Mouse (Mus musculus): Measurements from ENCODE around the gene Ddb2.
A peak's percentile ranks its signal among the peaks of the same experiment; 100 is the strongest.

Ddb2 gene

DNA sequence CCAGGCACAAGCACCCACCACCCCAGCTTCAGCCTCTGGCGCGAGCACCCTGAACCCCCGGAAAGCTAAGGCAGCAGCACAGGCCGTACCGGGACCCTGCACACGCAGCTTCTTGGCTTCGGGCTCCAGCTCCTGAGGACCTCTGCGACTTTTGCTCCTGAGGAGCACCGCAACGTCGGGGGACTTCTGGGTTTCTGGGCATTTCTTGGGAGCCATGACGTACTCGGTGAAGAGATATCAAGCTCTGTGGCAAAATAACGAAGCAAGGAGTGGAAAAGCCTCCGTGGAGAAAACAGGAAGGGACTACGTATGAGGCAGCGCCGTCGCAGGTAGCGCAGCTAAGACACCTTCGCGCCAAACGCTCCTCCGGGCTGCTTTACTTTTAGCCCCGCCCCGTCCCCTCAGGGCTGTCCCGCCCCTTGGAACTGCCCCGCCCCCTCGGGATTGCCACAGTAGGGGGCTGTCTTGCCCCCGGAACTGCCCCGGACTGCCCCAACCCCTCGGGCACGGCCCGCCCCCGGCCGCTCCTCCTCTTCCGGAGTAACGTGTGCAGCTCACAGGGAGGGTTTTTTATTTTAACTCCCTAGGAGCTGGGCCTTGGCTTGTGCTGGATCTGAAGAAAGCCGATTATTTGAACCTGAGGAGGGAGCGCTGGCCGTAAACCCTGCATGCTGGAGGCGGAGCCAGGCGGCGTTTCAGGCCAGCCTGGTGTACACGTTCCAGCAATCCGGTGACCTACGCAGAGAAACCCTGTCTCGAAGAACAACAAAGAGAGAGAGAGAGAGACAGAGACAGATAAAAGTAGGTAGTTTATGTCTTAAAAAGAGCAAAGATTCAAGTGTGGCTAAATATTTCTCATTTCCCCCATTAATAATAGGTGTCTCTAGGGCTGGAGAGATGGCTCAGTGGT lies at the start of gene Ddb2:
TSS of gene Ddb2 (minus strand) at position 382 of the 910 bp plus-strand sequence.
- peak; percentile 92 for DNase-seq

DNA sequence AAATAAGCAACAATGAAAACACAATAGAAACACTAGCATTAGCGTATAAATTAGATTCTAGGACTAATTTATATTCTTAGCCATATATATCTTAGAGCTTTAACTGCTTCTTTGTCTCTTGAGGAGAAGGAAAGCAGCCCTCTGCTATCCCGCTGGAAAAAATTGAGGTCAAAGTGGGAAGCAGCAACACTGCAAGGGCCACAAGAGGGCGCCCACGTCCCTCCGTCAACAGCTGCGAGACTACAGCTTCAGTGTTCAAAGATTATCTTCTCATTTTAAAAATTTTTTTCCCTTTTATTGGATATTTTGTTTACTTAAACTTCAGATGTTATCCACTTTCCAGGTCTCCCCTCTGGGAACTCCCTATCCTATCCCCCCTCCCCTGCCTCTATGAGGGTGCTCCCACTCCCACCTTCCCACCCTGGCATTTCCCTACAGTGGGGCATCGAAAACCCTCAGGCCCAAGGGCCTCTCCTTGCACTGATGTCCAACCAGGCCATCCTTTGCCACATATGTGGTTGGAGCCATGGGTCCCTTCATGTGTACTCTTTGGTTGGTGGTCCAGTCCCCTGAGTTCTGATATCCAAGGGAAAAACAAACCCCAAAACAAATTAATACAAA lies 49.2 kb upstream of the Ddb2 start:
- DNase-seq, result peak; percentile 67

DNA sequence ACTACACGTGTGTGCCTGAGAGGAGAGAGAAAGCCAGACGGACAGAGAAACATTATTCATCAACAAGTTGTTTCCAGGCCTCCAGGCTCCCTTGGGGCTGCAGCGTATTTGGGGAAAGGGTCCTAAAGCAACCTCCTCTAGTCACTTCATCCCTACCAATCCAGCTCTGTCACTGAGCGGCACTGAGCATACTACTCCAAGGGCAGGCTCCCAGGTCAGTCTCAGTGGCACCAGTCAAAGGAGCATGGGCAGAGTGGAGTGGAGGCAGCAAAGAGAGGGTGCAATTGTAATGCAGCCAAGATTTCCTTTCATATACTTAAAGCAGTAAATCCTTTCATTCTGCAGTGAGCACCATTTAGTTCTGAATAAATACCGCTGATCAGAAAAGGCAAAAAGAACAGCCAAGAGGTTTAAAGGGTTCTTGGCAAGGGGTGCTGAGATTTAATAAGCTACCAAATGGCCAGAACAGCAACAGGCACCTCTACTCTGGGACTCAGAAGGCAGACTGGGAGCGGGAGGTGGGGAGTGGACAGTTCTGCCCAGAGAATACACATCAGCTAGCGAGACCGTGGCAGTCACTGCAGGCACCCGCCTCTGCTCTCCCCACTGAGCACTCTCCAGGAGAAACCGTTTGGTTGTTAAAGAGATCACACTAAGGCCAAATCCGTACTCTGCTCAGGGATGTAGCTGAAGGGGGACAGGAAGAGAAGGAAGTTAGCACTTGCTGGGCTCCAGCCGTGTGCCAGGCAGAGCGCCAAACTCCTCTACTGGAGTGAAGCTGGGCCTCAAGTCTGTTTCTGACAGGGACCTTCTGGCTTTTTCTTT lies 47.8 kb upstream of the Ddb2 start:
- no peak for DNase-seq

DNA sequence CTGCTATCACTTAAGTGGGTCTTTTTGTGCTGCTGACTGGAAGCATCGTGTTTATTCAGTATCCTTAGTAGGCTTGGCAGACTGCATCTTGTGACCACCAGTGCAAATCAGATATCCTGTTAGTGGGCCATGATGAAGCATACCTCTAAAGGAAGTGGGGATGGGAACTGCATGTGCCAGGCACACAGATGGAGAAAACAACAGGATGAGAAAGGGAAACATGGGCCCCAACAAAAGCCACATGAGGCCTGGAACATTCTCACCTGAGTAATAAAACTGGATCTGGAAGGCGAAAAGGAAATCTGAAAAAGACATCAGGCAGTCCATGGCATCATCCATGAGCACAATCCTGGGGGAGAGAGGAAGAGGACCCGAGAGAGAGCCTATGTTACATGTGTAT lies 47.2 kb upstream of the Ddb2 start:
- DNase-seq, result no peak

DNA sequence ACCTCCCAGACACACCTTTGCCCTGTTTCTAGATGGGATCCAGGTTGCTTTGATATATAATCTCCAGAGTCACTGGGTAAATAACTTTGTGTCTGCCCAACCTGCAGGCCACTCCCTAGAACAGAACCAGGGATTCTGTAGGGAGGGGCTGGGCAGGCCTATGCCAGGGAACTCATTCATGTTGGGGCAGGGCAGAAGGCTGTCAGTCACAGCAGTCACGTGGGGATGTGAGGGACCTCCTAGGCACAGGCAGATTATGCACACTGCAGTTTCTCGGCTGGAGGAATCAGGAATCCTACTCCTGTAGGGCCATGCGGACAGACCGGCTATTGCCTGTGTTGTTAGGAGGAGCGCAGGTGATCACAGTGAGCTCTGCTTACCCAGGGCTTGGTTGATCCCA lies 44.6 kb upstream of the Ddb2 start:
- no peak for DNase-seq

DNA sequence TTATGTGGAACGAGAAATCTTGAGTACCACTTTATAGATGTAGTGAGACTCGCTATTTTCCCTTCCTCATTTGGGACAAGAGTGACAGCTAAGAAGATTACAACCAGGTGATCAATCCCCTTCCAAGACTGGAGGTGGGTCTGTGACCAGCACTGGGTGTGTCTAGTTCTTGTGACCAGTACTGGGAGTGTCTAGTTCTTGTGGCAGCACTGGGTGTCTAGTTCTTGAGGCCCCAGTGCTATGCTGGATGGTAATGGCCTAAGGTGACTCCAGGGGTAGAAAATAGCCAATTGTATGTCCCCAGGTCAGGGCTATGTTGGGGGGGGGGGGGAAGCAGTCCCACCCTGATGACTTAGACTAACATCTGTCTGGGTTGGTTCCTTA lies 42.6 kb upstream of the Ddb2 start:
- no peak for DNase-seq

DNA sequence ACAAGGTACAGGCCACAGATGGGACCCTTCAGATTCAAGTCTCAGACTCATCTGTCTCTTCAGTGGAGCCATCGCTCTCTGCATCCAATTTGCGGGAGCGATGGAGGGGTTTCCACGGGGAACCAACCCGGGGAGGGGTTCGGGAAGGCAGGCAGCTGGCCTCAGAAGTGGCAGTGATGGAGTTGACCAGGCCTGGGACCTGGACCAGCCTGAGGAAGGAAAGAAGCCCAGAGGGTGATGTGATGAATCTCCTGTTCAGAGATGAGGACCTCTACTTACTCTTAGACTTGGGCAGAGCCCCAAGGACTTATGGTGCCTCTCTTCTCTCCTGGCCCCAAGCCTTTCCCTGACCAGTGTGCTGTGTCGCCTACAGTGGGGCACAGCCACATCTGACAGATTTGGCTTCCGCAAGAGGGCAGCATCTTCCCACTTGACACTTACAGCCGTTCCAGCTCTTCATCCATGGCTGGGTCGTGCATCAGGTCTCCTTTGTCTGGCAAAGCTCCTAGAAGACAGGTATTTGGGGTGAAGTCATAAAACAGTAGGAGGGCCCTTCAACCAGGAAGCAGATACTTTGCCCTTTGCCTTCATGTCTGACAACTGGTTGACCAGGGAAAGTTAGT lies 42.1 kb upstream of the Ddb2 start:
- no peak for DNase-seq

DNA sequence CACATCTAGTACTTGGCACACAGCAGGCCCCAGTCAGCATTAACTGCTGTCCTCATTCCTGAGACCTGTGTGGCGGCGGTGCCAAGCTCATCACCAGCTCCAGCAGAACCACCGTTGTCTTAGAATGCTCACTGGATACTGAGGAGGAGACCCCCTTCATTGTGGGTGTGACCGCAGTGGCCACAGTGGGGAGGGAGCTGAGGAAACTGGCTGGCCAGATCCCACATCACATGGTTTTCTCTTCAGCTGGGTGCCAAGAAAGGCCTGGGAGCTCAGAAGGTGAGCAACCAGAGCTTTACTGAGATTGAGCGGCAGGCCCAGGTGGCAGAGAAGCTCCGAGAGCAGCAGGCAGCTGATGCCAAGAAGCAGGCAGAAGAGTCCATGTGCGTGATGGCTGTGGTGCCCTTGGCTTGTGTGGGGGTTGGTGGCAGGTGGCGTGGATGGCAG lies 32.9 kb upstream of the Ddb2 start:
- no peak for DNase-seq

DNA sequence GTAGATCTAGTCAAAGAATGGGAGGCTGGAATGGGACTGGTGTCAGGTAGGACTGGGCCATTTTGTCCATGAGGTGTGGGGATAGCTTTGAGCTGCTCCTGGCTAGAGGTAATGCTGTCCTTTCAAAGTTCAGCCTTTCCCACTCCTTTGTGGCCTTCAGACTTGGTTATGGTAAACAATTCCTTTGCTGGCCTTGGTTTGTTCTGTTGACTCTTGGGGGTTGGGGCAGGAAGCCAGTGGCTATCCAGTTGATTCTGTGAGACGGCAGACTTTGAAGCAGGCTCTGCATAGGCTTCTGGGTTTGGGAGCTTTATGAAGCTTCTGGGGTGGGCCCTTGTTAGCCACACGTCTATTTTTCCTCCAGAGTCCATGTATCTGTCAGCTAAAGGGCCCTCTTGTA lies 31.9 kb upstream of the Ddb2 start:
- DNase-seq, result no peak

DNA sequence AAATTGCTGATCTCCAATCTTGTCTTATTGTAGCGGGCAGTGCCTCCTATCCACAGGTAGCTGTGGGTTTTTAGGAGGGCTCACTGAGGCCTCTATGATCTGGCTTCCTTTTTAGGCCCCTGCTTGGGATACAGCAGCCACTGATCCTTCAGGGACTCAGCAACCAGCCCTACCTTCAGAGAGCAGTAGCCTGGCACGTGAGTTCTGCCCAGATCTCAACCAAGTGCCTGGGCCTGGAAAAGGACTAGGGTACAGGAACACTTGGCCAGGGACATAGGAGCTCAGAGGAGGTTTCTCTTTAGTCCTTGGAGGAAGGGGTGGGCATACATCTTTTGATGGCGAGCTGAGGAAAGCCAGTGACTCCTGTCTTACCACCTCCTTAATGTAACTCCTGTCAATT lies 31.3 kb upstream of the Ddb2 start:
- no peak for DNase-seq

DNA sequence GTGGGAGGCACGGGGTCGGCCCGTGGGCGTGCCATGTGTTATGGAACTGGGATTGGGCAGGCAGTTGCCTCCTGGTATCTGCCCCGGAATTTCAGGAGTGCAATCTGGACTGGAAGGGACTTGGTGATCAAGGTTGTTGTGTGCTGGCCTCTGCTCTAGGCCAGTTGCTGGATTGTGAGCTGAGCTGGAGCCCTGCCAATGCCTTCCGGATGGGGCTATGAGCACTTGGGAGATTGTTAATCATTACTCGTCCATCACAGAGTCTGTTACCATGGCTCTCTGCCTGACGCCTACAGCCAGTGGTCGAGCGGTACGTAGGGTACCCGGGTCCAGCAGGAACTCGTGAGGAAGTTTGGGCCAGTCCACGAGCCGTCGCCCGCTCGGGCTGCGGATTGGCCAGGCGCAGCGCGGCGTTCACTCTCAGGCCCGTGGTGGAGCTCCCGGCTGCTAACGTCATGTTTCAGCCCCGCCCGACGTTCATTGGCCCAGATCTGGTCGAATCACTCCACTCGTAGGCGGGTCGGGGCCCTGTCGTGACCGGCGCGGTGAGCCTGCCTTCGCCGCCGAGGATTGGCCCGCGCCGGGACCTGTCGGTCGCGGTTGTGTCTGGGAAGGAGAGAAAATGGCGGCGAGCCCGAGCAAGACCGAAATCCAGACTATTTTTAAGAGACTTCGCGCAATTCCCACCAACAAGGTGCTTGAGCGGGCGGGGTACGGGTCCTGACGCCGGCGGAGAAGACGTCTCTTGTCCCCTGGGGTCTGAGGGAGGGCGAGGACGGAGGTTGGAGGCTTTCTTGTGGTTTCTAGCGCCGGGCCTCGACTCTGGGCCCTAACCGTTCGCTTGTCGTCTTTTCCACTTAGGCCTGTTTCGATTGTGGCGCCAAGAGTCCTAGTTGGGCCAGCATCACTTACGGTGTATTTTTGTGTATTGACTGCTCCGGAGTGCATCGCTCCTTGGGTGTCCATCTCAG lies 28.2 kb upstream of the Ddb2 start, which contains the start of gene Arfgap2:
TSS of gene Arfgap2 (plus strand) at position 264 of the 971 bp plus-strand sequence.
- peak; percentile 93 for DNase-seq

DNA sequence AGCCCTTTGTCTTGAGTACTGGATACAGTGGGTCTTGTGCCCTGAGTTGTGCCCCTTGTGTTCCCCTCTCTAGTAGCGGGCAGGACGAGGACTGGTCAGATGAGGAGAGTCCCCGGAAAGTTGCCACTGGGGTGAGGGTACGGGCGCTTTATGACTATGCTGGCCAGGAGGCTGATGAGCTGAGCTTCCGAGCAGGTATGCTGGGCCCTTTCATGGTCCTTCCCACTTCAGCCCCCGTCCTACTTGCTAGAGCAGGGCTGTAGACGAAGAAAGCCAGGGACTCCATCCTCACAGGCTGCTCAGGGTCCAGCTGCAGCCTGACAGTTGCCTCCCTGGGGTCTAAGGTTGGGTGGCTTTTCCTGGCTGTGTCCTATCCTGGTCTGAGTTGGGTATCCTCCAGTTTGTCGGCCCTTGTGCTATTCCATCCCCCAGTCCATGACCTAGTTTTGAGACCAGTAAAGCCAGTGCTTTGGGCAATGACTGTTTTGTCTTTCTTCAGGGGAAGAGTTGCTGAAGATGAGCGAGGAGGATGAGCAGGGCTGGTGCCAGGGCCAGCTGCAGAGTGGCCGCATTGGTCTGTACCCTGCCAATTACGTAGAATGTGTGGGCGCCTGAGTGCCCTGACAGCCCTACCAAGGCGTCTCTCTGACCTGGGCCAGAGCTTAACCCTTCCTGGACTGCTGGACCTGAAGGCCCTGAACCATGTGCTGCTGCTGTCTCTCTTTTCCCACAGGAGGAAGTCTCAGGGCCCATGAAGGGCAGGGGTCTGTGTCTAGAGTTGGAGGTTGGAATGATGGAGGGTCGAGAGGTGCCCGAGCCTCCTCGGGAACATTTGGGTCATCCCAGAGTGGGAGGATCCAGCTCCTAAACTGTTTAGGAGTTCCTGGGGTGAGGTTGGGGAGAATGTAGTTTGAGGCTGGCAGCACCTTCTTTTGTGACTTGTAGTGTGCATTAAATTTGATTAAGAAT lies 27.2 kb upstream of the Ddb2 start:
- DNase-seq, result no peak

DNA sequence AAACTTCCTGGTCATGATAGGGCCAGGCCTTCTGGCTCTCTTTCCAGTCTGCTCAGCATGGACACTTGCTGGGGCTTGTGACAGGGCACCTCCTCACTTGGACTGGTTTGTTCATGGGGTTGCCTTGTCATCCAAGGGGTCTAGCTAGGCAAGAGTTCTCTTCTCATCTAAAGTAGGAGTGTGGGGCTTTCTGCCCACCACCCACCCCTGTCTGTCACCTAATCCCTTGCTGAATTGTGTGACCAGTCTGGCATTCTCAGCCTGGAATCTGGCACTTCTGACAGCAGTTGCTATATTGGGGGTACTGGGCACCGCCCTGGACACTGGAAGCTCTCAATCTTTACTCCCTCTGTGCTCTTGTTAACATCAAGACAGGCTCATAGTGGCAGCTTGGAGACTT lies 22.7 kb upstream of the Ddb2 start:
- DNase-seq, result no peak

DNA sequence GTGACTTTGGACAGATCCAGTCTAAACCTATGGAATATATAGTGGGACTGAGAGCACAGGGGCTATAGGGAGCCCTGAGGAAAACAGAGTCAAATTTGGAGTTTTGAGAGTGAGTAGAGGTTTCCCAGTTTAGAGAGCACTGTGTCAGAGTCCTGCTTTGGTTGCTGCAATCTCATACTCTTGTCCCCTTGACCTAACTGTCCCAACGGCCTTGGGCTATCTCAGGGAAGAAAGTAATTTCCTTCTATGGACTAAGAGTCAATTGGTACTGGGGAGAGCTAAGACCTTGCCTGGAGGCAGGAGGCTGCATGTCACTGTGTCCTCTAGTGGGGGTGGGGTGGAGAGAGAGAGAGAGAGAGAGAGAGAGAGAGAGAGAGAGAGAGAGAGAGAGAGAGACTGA lies 22.0 kb upstream of the Ddb2 start:
- DNase-seq, result no peak

DNA sequence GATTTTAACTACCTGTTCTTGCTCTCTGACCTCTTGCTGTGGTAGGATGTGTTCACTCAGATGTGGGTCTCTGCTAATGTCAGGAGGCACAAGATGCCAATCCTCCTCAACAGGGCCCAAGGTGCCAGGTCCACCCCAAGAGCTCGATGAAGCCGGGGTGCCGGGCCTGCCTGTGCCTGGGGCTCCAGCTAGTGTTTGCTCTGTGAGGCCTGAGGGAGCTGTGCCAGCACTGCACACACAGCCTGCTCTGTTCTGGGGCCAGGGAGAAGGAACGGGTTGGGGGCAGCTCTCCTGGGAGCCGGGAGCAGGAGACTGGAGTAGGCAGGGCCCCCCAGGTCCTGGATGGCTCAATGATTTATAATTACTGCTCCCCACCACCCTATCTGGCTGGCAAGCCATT lies 21.3 kb upstream of the Ddb2 start:
- DNase-seq, result no peak

DNA sequence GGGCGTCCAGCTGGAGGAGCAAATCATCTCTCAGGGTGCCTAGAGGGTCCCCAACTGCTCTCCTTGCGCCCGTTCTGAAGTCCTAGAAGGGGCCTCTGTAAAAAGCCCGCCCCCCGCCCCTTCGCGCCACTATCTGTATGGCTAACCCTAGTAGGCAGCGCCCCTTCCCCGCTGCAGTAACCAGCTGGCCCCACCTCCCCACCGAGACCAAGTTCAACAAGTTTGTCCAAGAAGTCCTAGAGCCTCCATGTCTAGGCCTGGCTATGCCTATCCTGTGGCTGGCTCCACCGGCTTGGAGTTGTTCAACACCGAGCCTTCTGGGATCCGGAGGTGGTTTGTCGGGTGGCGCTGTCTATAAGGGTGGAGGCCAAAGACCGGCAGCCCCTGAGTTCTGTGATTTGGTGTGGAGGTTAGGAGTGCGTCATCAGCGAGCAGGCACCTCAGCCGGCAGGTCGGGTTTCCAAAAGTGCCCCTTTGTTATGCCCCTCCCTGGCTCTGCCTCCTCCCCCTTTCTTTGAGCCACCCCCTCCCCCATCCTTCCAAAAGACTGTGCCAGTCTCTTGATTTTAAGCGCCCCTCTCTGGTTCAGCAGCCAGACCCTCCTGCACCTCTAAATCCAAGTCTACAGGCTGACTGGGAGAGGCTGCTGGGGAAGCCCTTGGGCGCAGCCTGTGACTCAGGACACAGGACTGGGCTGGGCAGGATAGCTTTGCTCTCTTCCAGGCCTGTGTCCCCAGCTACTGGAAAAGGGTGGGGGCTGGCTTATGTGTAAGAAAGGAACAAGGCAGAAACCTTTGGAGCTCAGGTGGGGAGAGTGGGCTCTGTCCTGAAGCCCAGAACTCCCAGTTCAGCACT lies 20.6 kb upstream of the Ddb2 start:
- no peak for DNase-seq

DNA sequence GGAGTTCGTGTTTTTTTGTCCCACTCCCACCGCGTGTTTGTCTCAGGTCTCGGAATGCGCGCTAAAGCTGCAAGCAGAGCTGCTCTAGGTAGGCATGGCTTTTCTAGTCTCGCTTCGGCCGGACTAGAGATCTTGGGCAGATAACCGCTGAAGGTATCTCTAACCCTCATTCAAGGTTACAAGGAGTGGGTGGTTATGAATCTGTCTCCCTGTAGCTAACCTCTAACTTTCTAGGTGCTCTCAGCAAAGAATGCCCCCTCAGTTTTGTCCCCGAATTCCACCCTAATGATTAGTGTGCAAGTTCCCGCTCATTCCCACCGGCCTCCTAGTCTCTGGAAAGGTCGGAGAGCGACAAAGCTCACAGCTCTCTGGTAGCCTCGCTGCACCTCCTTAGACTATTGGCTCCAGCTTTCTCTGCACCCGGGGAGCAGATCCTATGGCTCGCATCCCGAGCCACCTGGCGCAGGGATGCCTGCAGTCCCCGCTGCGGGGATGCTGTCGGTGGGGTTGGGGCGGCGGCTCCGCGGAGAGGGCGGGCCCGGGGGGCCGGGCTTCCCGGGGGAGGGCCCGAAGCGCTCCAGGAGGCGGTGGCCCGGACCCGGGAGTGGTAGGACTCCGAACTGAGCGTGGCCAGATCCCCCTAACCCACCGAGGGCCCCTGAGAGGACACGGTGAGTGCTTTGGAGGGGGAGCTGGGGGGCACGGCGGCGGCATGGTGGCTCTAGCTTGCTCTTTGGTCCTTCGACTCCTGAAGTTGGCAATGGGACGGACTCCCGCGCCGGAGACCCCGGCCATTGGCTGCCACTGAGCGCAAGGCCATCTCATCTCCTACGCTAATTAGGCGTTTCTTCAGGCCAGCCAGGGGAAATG lies 19.7 kb upstream of the Ddb2 start:
- peak; percentile 40 for DNase-seq

DNA sequence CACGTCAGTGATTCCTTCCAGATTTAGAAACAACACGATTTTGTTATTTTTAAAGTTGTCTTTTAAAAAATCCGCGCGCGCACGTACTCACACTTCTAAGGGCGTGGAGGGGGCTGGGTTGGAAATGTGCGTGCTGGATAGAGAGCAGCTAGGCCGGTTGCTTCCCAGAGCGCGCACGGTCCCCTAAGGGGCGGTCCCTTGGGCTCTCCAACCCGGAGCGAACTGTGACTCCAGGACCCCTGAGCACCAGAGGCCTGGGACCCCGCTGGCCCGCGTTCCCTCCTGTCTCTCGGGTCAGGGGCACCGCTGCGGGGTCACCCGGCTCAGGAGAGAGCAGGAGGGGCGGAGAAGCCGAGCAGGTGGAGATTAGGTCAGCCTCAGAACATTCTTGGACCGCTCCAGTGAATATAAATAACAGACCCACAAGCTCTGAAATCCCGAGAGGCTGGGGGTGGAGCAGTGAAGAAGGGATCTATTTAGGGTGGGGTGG lies 18.9 kb upstream of the Ddb2 start, which contains the start of gene Pacsin3:
TSS of gene Pacsin3 (plus strand) at position 294 of the 490 bp plus-strand sequence.
- no peak for DNase-seq

Data from thymus, postnatal 25 days (tissue).